Mouse (Mus musculus) fibroblast of lung, adult 2 months (primary cell): ENCODE measurements around the gene Bst1.

Source experiments
- DNase-seq: peaks from one replicate; pipeline ENCODE4 v3.0.0-alpha.2; 2011; ENCODE audit warnings: low read depth

Bst1 gene

DNA sequence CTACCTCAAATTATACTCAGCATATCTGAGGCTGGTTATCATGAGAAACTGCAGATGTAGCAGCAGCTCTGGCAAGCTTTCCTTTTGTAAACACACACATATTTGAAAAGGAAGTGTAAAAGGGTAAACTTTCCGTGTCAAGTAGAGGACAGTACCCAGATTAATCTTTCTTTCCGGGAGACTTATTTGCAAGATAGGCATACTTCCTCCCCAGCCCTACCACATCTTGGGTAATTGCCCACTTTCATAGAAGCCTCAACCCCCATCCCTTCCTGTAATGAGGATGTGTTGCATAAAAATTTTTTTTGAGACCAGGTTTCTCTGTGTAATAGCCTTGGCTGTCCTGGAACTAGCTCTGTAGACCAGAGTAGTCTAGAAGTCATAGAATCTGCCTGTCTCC lies 37.1 kb downstream of the Bst1 start:
- no peak for DNase-seq

- DNase-seq, result no peak
Measured at GRCm38 (mm10) chr5:43859663-43860062, 41.0 kb downstream of the Bst1 start.

DNA sequence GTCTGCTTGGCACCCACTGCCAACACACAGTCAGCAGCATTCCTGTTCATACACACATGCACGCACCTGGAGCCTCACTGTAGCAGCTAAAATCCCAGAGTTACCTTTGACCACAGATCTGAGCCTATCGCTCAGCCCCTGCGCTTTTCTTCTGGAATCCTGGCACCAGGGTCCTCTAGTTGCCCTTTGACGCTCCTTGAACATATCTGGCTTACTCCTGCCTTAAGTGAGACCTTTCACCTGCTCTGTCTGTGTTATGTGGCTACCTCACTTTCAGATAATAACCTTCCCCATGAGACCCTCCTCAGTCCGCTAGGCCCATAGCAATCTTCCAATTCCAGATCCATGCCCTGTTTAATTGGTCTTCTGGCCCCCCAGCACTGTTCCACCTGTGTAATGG lies 41.4 kb downstream of the Bst1 start:
- no peak for DNase-seq

- no peak for DNase-seq
Measured at GRCm38 (mm10) chr5:43860670-43861431, 42.2 kb downstream of the Bst1 start.

DNA sequence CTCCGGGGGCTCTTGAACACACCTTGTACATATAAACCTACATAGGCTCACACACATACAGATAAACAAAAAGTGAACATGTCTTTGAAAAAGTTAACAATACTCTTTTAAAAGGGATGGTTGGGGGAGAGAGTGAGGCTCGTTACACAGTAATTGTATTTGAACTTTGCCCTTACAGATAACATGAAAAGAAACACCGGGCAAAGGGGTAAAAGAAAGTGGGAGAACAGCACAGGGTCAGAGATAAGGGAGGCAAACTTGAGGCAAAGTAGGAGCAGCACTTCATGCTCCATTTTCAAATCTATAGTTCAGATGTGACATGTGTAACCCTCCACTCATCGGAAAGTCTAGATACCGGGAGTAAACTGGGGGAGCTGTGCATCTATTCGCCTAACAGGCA lies 45.0 kb downstream of the Bst1 start:
- DNase-seq, result no peak

GRCm38 (mm10) chr5:43865316-43865715 lies 46.6 kb downstream of the Bst1 start:
- DNase-seq, result no peak

- no peak for DNase-seq
Measured at GRCm38 (mm10) chr5:43868253-43868652, 49.6 kb downstream of the Bst1 start, which contains the start of gene Cd38. Cd38 (plus strand) TSS chr5:43868553.

GRCm38 (mm10) chr5:43868711-43869600 lies 50.3 kb downstream of the Bst1 start:
- peak; percentile 40 for DNase-seq

- DNase-seq, result no peak
Measured at GRCm38 (mm10) chr5:43871845-43872244, 53.2 kb downstream of the Bst1 start.

DNA sequence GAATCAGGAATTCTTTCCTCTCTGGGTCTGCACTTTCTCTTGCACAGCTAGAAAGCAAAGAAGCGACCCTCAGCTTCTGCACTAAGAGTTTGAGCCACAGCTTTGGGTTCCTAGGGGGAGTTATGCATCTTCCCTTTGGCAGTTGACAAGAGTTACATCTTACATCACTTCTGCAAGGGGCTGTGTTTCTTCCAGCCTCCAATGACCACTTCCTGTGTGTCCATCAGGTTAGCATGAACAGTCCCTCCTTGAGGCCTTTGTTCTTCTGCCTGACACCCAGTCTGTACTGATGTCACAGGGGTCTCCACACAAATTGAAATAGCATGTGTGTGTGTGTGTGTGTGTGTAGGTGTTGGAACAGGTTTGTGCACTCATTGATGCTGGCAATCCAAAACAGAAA lies 54.0 kb downstream of the Bst1 start:
- no peak for DNase-seq

DNA sequence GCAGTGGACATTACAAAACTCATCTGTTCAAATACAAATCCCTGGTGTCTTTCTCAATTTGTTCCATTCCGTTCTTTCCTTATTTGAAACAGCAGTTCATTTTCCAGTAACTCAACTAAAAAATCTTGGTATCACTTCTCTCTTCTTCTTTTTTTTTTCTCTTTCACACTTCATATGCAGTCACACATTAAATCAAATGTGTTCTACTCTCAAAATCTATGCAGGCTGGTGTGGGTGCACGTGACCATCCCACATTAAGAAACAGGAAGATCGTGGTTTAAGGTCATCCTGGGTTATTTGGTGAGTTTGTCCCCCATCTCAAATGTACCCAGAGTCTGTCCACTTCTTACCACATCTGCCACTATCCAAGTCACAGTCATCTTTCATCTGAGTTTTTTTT lies 63.3 kb downstream of the Bst1 start:
- no peak for DNase-seq

GRCm38 (mm10) chr5:43885060-43885820 lies 66.6 kb downstream of the Bst1 start:
- no peak for DNase-seq

- no peak for DNase-seq
Measured at GRCm38 (mm10) chr5:43892386-43892785, 73.7 kb downstream of the Bst1 start.
